Mouse (Mus musculus) heart, postnatal 0 days (tissue): ENCODE results near the gene Wfdc3.

Source experiments
- CTCF ChIP-seq: IDR thresholded peaks from 2 replicates; pipeline ENCODE4 v1.5.1; 2016; ENCODE audit warnings: antibody characterized with exemption, control low read depth, low read depth
- EP300 ChIP-seq: IDR thresholded peaks from 2 replicates; pipeline ENCODE4 v1.6.1; 2016; ENCODE audit warnings: antibody characterized with exemption, low read depth

DNA sequence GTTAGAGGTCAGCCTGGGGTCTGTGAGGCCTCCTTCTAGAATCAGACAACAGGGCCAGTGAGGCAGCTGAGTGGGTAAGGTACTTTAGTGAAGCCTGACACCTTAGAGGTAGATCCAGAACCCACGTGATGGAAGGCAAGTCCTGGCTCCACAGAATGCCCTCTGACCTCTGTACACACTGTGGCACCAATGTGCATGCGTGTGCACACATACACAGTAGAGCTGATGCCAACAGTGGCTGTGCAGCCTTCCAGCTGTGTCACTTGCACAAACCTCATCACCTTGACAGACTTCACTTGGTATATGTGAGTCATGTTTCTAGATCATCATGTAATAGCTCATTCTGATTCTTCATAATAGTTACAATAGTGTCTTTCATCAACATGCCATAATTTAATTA lies 6.7 kb upstream of the Wfdc3 start:
- TF ChIP-seq CTCF (no peak), EP300 (no peak)
